Mouse (Mus musculus): Measurements from ENCODE around the gene Cd2bp2. TPM values are rescaled to one million over a fixed set of nuclear protein-coding genes. Genes with fewer than 3 reads are reported as not detected.

Cd2bp2 gene
- polyA plus RNA-seq (2016; fragmentation: Nextera tagmentation; extraction: Ambion mirVana), result 98.9 and 103 TPM in 2 replicates

GRCm38 (mm10) chr7:127195544-127196295 is at the start of gene Cd2bp2:
Cd2bp2 (minus strand) TSS chr7:127196050.
- peaks cover 79% of the 10 kb centered on the region for H3K36me3 ChIP-seq

GRCm38 (mm10) chr7:127244658-127245510 is 49.0 kb upstream of the Cd2bp2 start:
- H3K4me2 ChIP-seq (replicated peaks), result peak overlapping the region; percentile 78
- H3K9me3 ChIP-seq, result no peaks in the 10 kb centered on the region
- peak; percentile 75; the same call in 1 of the 2 replicates for ATAC-seq (ENCODE audit: low FRiP score, low read depth)
- H3K36me3 ChIP-seq, result peaks cover 16% of the 10 kb centered on the region
- peak overlapping the region; percentile 60 for H3K4me3 ChIP-seq
- H3K27ac ChIP-seq (replicated peaks), result peak overlapping the region; percentile 83
- H3K9ac ChIP-seq (replicated peaks), result peak overlapping the region; percentile 82
- WGBS, result 17% methylated on average over 24 of the region's 33 CpGs
- H3K27me3 ChIP-seq, result no peaks in the 10 kb centered on the region
- H3K4me1 ChIP-seq, result peaks cover 28% of the 10 kb centered on the region

More at GRCm38 (mm10) chr7:127195544-127196295, at the start of gene Cd2bp2:
- H3K27me3 ChIP-seq, result no peaks in the 10 kb centered on the region
- peak within 1 kb of the TSS; percentile 85 for H3K27ac ChIP-seq (replicated peaks)
- peaks cover 28% of the 10 kb centered on the region for H3K4me1 ChIP-seq
- H3K4me3 ChIP-seq, result peak within 1 kb of the TSS; percentile 86
- H3K4me2 ChIP-seq (replicated peaks), result peak within 1 kb of the TSS; percentile 86
- H3K9me3 ChIP-seq, result no peaks in the 10 kb centered on the region
- H3K9ac ChIP-seq (replicated peaks), result peak within 1 kb of the TSS; percentile 84
- ATAC-seq (ENCODE audit: low FRiP score, low read depth), result peak; percentile 97
- under 1% methylated on average over 51 of the region's 51 CpGs for WGBS

GRCm38 (mm10) chr7:127243870-127244657 is 48.2 kb upstream of the Cd2bp2 start, which contains the start of gene Zfp771:
Zfp771 (plus strand) TSS chr7:127244274.
- H3K4me2 ChIP-seq (replicated peaks), result peak within 1 kb of the TSS; percentile 78
- 1% methylated on average over 39 of the region's 56 CpGs for WGBS
- peaks cover 14% of the 10 kb centered on the region for H3K36me3 ChIP-seq
- H3K9me3 ChIP-seq, result no peaks in the 10 kb centered on the region
- peak within 1 kb of the TSS; percentile 83 for H3K27ac ChIP-seq (replicated peaks)
- H3K27me3 ChIP-seq, result no peaks in the 10 kb centered on the region
- peak; percentile 97 for ATAC-seq (ENCODE audit: low FRiP score, low read depth)
- H3K4me3 ChIP-seq, result peak within 1 kb of the TSS; percentile 60
- H3K4me1 ChIP-seq, result peaks cover 28% of the 10 kb centered on the region
- H3K9ac ChIP-seq (replicated peaks), result peak within 1 kb of the TSS; percentile 82

GRCm38 (mm10) chr7:127243361-127243867 is 47.6 kb upstream of the Cd2bp2 start:
- WGBS, result 48% methylated on average over 2 of the region's 2 CpGs
- Histone ChIP-seq H3K36me3 (peaks cover 20% of the 10 kb centered on the region), H3K27ac (replicated peaks) (peak overlapping the region; percentile 83), H3K4me1 (peaks cover 28% of the 10 kb centered on the region), H3K9ac (replicated peaks) (peak overlapping the region; percentile 82), H3K4me3 (peak overlapping the region; percentile 60), H3K27me3 (no peaks in the 10 kb centered on the region), H3K9me3 (no peaks in the 10 kb centered on the region), H3K4me2 (replicated peaks) (peak overlapping the region; percentile 78)
- ATAC-seq (ENCODE audit: low FRiP score, low read depth), result no peak

GRCm38 (mm10) chr7:127234777-127235176 is 38.9 kb upstream of the Cd2bp2 start:
- H3K9ac ChIP-seq (replicated peaks), result no peak overlapping the region; the same call in 1 of the 2 replicates
- ATAC-seq (ENCODE audit: low FRiP score, low read depth), result no peak
- peaks cover 30% of the 10 kb centered on the region for H3K4me1 ChIP-seq
- no peaks in the 10 kb centered on the region for H3K9me3 ChIP-seq
- peak overlapping the region; percentile 91 for H3K4me3 ChIP-seq
- 99% methylated on average over 2 of the region's 2 CpGs for WGBS
- H3K27me3 ChIP-seq, result no peaks in the 10 kb centered on the region
- H3K27ac ChIP-seq (replicated peaks), result no peak overlapping the region
- H3K36me3 ChIP-seq, result peaks cover 58% of the 10 kb centered on the region
- H3K4me2 ChIP-seq (replicated peaks), result peak overlapping the region; percentile 84

- H3K27ac ChIP-seq (replicated peaks), result peak overlapping the region; percentile 100
- peak overlapping the region; percentile 94 for H3K9ac ChIP-seq (replicated peaks)
- H3K4me3 ChIP-seq, result peak overlapping the region; percentile 91
- WGBS, result 6% methylated on average over 9 of the region's 9 CpGs
- no peaks in the 10 kb centered on the region for H3K9me3 ChIP-seq
- H3K36me3 ChIP-seq, result peaks cover 59% of the 10 kb centered on the region
- peak overlapping the region; percentile 84 for H3K4me2 ChIP-seq (replicated peaks)
- H3K27me3 ChIP-seq, result no peaks in the 10 kb centered on the region
- H3K4me1 ChIP-seq, result peaks cover 31% of the 10 kb centered on the region
- ATAC-seq (ENCODE audit: low FRiP score, low read depth), result no peak
These were observed 37.9 kb upstream of the Cd2bp2 start for GRCm38 (mm10) chr7:127233765-127234164.

- Histone ChIP-seq H3K27me3 (no peaks in the 10 kb centered on the region), H3K36me3 (peaks cover 57% of the 10 kb centered on the region), H3K9ac (replicated peaks) (peak overlapping the region; percentile 94), H3K4me3 (peak overlapping the region; percentile 91), H3K27ac (replicated peaks) (peak overlapping the region; percentile 100), H3K4me2 (replicated peaks) (peak overlapping the region; percentile 84), H3K9me3 (no peaks in the 10 kb centered on the region), H3K4me1 (peaks cover 31% of the 10 kb centered on the region)
- ATAC-seq (ENCODE audit: low FRiP score, low read depth), result peak; percentile 20
- under 1% methylated on average over 27 of the region's 27 CpGs for WGBS
These were observed 37.5 kb upstream of the Cd2bp2 start for GRCm38 (mm10) chr7:127233368-127233749.

- ATAC-seq (ENCODE audit: low FRiP score, low read depth), result peak; percentile 91
- H3K4me3 ChIP-seq, result peak within 1 kb of the TSS; percentile 91
- H3K9ac ChIP-seq (replicated peaks), result peak within 1 kb of the TSS; percentile 94
- under 1% methylated on average over 64 of the region's 64 CpGs for WGBS
- H3K4me1 ChIP-seq, result peaks cover 31% of the 10 kb centered on the region
- peak within 1 kb of the TSS; percentile 84 for H3K4me2 ChIP-seq (replicated peaks)
- peaks cover 51% of the 10 kb centered on the region for H3K36me3 ChIP-seq
- H3K27ac ChIP-seq (replicated peaks), result peak within 1 kb of the TSS; percentile 100
- no peaks in the 10 kb centered on the region for H3K9me3 ChIP-seq
- H3K27me3 ChIP-seq, result no peaks in the 10 kb centered on the region
These were observed 36.9 kb upstream of the Cd2bp2 start, which contains the start of the genes Zfp553 and Sept1 for GRCm38 (mm10) chr7:127232622-127233367. Zfp553 (plus strand) TSS chr7:127233061. Sept1 (minus strand) TSS chr7:127233130.

GRCm38 (mm10) chr7:127231826-127232621 is 36.2 kb upstream of the Cd2bp2 start:
- peak overlapping the region; percentile 94 for H3K9ac ChIP-seq (replicated peaks)
- no peaks in the 10 kb centered on the region for H3K9me3 ChIP-seq
- H3K4me2 ChIP-seq (replicated peaks), result peak overlapping the region; percentile 84
- H3K4me3 ChIP-seq, result peak overlapping the region; percentile 91
- WGBS, result 8% methylated on average over 20 of the region's 20 CpGs
- H3K36me3 ChIP-seq, result peaks cover 49% of the 10 kb centered on the region
- H3K27ac ChIP-seq (replicated peaks), result peak overlapping the region; percentile 100
- no peak for ATAC-seq (ENCODE audit: low FRiP score, low read depth)
- H3K4me1 ChIP-seq, result peaks cover 31% of the 10 kb centered on the region
- H3K27me3 ChIP-seq, result no peaks in the 10 kb centered on the region

- H3K4me1 ChIP-seq, result peaks cover 31% of the 10 kb centered on the region
- peaks cover 43% of the 10 kb centered on the region for H3K36me3 ChIP-seq
- no peak for ATAC-seq (ENCODE audit: low FRiP score, low read depth)
- WGBS, result 80% methylated on average over 3 of the region's 3 CpGs
- H3K9me3 ChIP-seq, result no peaks in the 10 kb centered on the region
- peak overlapping the region; percentile 91 for H3K4me3 ChIP-seq
- H3K27ac ChIP-seq (replicated peaks), result peak overlapping the region; percentile 100
- H3K27me3 ChIP-seq, result no peaks in the 10 kb centered on the region
- peak overlapping the region; percentile 94 for H3K9ac ChIP-seq (replicated peaks)
- peak overlapping the region; percentile 84 for H3K4me2 ChIP-seq (replicated peaks)
These were observed 35.5 kb upstream of the Cd2bp2 start for GRCm38 (mm10) chr7:127231376-127231775.
